Mouse (Mus musculus): ENCODE measurements around the gene Pate4.
"Not testable (repeated sequence)": the region's sequence is repeated elsewhere in the genome, so short reads cannot be mapped to it uniquely, and the experiment has no call there.

Pate4 gene

GRCm38 (mm10) chr9:35611841-35612240, at the start of gene Pate4:
Pate4 (minus strand) TSS chr9:35611941.
- no peak for DNase-seq (ENCODE audit: low read depth in 2 of 2, low spot score in 2 of 2)

- no peak for DNase-seq (ENCODE audit: low read depth in 2 of 2, low spot score in 2 of 2)
Measured at GRCm38 (mm10) chr9:35648102-35648501, 36.4 kb upstream of the Pate4 start, which contains the start of gene Pate3. Pate3 (minus strand) TSS chr9:35648202.

- DNase-seq (ENCODE audit: low read depth in 2 of 2, low spot score in 2 of 2), result no peak
Measured at GRCm38 (mm10) chr9:35632981-35633380, 21.2 kb upstream of the Pate4 start.

GRCm38 (mm10) chr9:35616784-35617183, 5.0 kb upstream of the Pate4 start:
- not testable (repeated sequence) for DNase-seq (ENCODE audit: low read depth in 2 of 2, low spot score in 2 of 2)

- no peak for DNase-seq (ENCODE audit: low read depth in 2 of 2, low spot score in 2 of 2)
Measured at GRCm38 (mm10) chr9:35614005-35614404, 2.3 kb upstream of the Pate4 start.

GRCm38 (mm10) chr9:35607647-35608405, 3.9 kb downstream of the Pate4 start:
- no peak for DNase-seq (ENCODE audit: low read depth in 2 of 2, low spot score in 2 of 2)

GRCm38 (mm10) chr9:35592903-35593302, 18.8 kb downstream of the Pate4 start:
- DNase-seq (ENCODE audit: low read depth in 2 of 2, low spot score in 2 of 2), result no peak

GRCm38 (mm10) chr9:35587674-35588073, 24.1 kb downstream of the Pate4 start:
- DNase-seq (ENCODE audit: low read depth in 2 of 2, low spot score in 2 of 2), result no peak

GRCm38 (mm10) chr9:35574416-35574815, 37.3 kb downstream of the Pate4 start:
- no peak for DNase-seq (ENCODE audit: low read depth in 2 of 2, low spot score in 2 of 2)

GRCm38 (mm10) chr9:35570663-35571062, 41.1 kb downstream of the Pate4 start:
- DNase-seq (ENCODE audit: low read depth in 2 of 2, low spot score in 2 of 2), result no peak

- DNase-seq (ENCODE audit: low read depth in 2 of 2, low spot score in 2 of 2), result peak; percentile 83 to 87
Measured at GRCm38 (mm10) chr9:35569571-35570534, 41.9 kb downstream of the Pate4 start, which contains the start of the genes Pate2 and Hyls1. Pate2 (plus strand) TSS chr9:35570284. Hyls1 (minus strand) TSS chr9:35570398.

- DNase-seq (ENCODE audit: low read depth in 2 of 2, low spot score in 2 of 2), result no peak
Measured at GRCm38 (mm10) chr9:35567995-35568394, 43.7 kb downstream of the Pate4 start.

GRCm38 (mm10) chr9:35564536-35565240, 47.1 kb downstream of the Pate4 start:
- no peak for DNase-seq (ENCODE audit: low read depth in 2 of 2, low spot score in 2 of 2)

- DNase-seq (ENCODE audit: low read depth in 2 of 2, low spot score in 2 of 2), result no peak
Measured at GRCm38 (mm10) chr9:35561583-35561982, 50.2 kb downstream of the Pate4 start.

GRCm38 (mm10) chr9:35561076-35561475, 50.7 kb downstream of the Pate4 start:
- no peak for DNase-seq (ENCODE audit: low read depth in 2 of 2, low spot score in 2 of 2)

- DNase-seq (ENCODE audit: low read depth in 2 of 2, low spot score in 2 of 2), result peak; percentile 71 to 76
Measured at GRCm38 (mm10) chr9:35559009-35559890, 52.5 kb downstream of the Pate4 start.

GRCm38 (mm10) chr9:35558257-35559008, 53.3 kb downstream of the Pate4 start, which contains the start of the genes Ddx25 and Pus3:
Ddx25 (minus strand) TSS chr9:35558528.
Pus3 (plus strand) TSS chr9:35558595.
- DNase-seq (ENCODE audit: low read depth in 2 of 2, low spot score in 2 of 2), result peak; percentile 21 to 22
